Mouse (Mus musculus) embryonic facial prominence, embryonic 13.5 days (tissue): ENCODE measurements at regions not wholly inside any gene's neighbourhood (a gene's known extent, or its start where the extent isn't known, plus 50 kb on each side); places are given as distances from the start of the nearest gene placed in this dataset.
"Not testable (repeated sequence)": the region's sequence is repeated elsewhere in the genome, so short reads cannot be mapped to it uniquely, and the experiment has no call there.

Experiments used
- ATAC-seq: fragments of 200-750 bp; cut with Nextera tagmentation; 2 replicates; pipeline ENCODE4 v1.8.0; 2017; ENCODE audit warnings: low read depth; ENCODE audit not compliant: insufficient number of reproducible peaks, insufficient read depth, low FRiP score, low TSS enrichment
- H3K27ac ChIP-seq: fragments of 300-500 bp; sonication (generic); 2 replicates; pipeline ENCODE4 v1.5.1; 2015; ENCODE audit warnings: moderate library complexity, mild to moderate bottlenecking, inconsistent platforms
- H3K27me3 ChIP-seq: fragments of 300-500 bp; sonication (generic); 2 replicates; pipeline ENCODE4 v1.6.1; 2015; ENCODE audit warnings: mild to moderate bottlenecking, inconsistent platforms
- H3K36me3 ChIP-seq: fragments of 300-500 bp; sonication (generic); 2 replicates; pipeline ENCODE4 v1.6.1; 2015; ENCODE audit warnings: mild to moderate bottlenecking, inconsistent platforms
- H3K4me1 ChIP-seq: fragments of 300-500 bp; sonication (generic); 2 replicates; pipeline ENCODE4 v1.6.1; 2015; ENCODE audit warnings: inconsistent platforms
- H3K4me2 ChIP-seq: fragments of 300-500 bp; sonication (generic); 2 replicates; pipeline ENCODE4 v1.6.1; 2015; ENCODE audit warnings: moderate library complexity, mild to moderate bottlenecking, inconsistent platforms
- H3K4me3 ChIP-seq: fragments of 300-500 bp; sonication (generic); 2 replicates; pipeline ENCODE4 v1.5.1; 2015; ENCODE audit warnings: mild to moderate bottlenecking, inconsistent platforms
- H3K9ac ChIP-seq: fragments of 300-500 bp; sonication (generic); 2 replicates; pipeline ENCODE4 v1.6.1; 2015; ENCODE audit warnings: mild to moderate bottlenecking, inconsistent platforms
- H3K9me3 ChIP-seq: fragments of 300-500 bp; sonication (generic); 2 replicates; pipeline ENCODE4 v1.6.1; 2016; ENCODE audit warnings: inconsistent platforms
- WGBS: fragments of 180-500 bp; shearing (Covaris S2); methylation state at CpG from one replicate; pipeline ENCODE4 v1.1.7; 2015; ENCODE audit warnings: mixed read lengths; 5-methylcytosine and 5-hydroxymethylcytosine counted together

- no peak overlapping the region for H3K4me3 ChIP-seq
- WGBS: 26% methylated on average over 3 of the region's 3 CpGs
- H3K27me3 ChIP-seq: no peaks in the 10 kb centered on the region
- no peak overlapping the region for H3K4me2 ChIP-seq
- H3K9me3 ChIP-seq: no peaks in the 10 kb centered on the region
- ATAC-seq: no peak
- no peak overlapping the region for H3K9ac ChIP-seq
- H3K4me1 ChIP-seq: peaks cover 18% of the 10 kb centered on the region
- H3K36me3 ChIP-seq: no peaks in the 10 kb centered on the region
- H3K27ac ChIP-seq: no peak overlapping the region
These were observed 112.2 kb upstream of the Plxna2 start for GRCm38 (mm10) chr1:194505826-194506225.

GRCm38 (mm10) chr1:194504207-194504606 lies 113.8 kb upstream of the Plxna2 start:
- ATAC-seq: no peak; the same call in 1 of the 2 replicates
- H3K9ac ChIP-seq: no peak overlapping the region
- H3K9me3 ChIP-seq: no peaks in the 10 kb centered on the region
- H3K27ac ChIP-seq: no peak overlapping the region
- H3K4me1 ChIP-seq: peaks cover 22% of the 10 kb centered on the region
- H3K27me3 ChIP-seq: no peaks in the 10 kb centered on the region
- H3K4me3 ChIP-seq: no peak overlapping the region
- no peaks in the 10 kb centered on the region for H3K36me3 ChIP-seq
- H3K4me2 ChIP-seq: no peak overlapping the region

GRCm38 (mm10) chr1:194503517-194503916 lies 114.5 kb upstream of the Plxna2 start:
- no peak overlapping the region for H3K9ac ChIP-seq
- no peak overlapping the region for H3K4me2 ChIP-seq
- H3K36me3 ChIP-seq: no peaks in the 10 kb centered on the region
- no peaks in the 10 kb centered on the region for H3K9me3 ChIP-seq
- no peak overlapping the region for H3K4me3 ChIP-seq
- no peaks in the 10 kb centered on the region for H3K27me3 ChIP-seq
- H3K27ac ChIP-seq: no peak overlapping the region
- peaks cover 22% of the 10 kb centered on the region for H3K4me1 ChIP-seq
- no peak for ATAC-seq
- WGBS: 71% methylated on average over 3 of the region's 3 CpGs

- H3K9ac ChIP-seq: no peak overlapping the region
- 0 out of 2 replicates have a peak, but pooled peaks cover 4% of the 10 kb centered on the region for H3K4me1 ChIP-seq
These were observed 121.6 kb upstream of the Plxna2 start for GRCm38 (mm10) chr1:194496424-194496823.

GRCm38 (mm10) chr1:194491111-194491510 lies 126.9 kb upstream of the Plxna2 start:
- no peak for ATAC-seq

More at GRCm38 (mm10) chr1:194496424-194496823, 121.6 kb upstream of the Plxna2 start:
- no peaks in the 10 kb centered on the region for H3K36me3 ChIP-seq
- 75% methylated on average over 2 of the region's 2 CpGs for WGBS
- ATAC-seq: no peak
- H3K4me2 ChIP-seq: no peak overlapping the region
- no peak overlapping the region for H3K27ac ChIP-seq
- no peaks in the 10 kb centered on the region for H3K27me3 ChIP-seq
- H3K4me3 ChIP-seq: no peak overlapping the region
- no peaks in the 10 kb centered on the region for H3K9me3 ChIP-seq

GRCm38 (mm10) chr1:194488126-194488525 lies 129.9 kb upstream of the Plxna2 start:
- no peak overlapping the region for H3K4me2 ChIP-seq
- H3K9me3 ChIP-seq: no peaks in the 10 kb centered on the region
- 0 out of 2 replicates have a peak, but pooled peaks cover 2% of the 10 kb centered on the region for H3K4me1 ChIP-seq
- H3K36me3 ChIP-seq: no peaks in the 10 kb centered on the region
- H3K4me3 ChIP-seq: no peak overlapping the region
- H3K27ac ChIP-seq: no peak overlapping the region
- no peaks in the 10 kb centered on the region for H3K27me3 ChIP-seq
- no peak for ATAC-seq
- H3K9ac ChIP-seq: no peak overlapping the region

More at GRCm38 (mm10) chr1:194491111-194491510, 126.9 kb upstream of the Plxna2 start:
- Histone ChIP-seq H3K4me3 (no peak overlapping the region), H3K36me3 (no peaks in the 10 kb centered on the region), H3K4me2 (no peak overlapping the region), H3K9ac (no peak overlapping the region), H3K27ac (no peak overlapping the region), H3K27me3 (no peaks in the 10 kb centered on the region), H3K9me3 (no peaks in the 10 kb centered on the region), H3K4me1 (0 out of 2 replicates have a peak, but pooled peaks cover 2% of the 10 kb centered on the region)

- Histone ChIP-seq H3K36me3 (no peaks in the 10 kb centered on the region), H3K4me1 (no peaks in the 10 kb centered on the region), H3K4me3 (no peak overlapping the region), H3K9ac (no peak overlapping the region), H3K27ac (no peak overlapping the region), H3K9me3 (no peaks in the 10 kb centered on the region), H3K27me3 (no peaks in the 10 kb centered on the region), H3K4me2 (no peak overlapping the region)
- no peak for ATAC-seq
These were observed 135.3 kb upstream of the Plxna2 start for GRCm38 (mm10) chr1:194482717-194483059.

- H3K4me3 ChIP-seq: no peak overlapping the region
- no peak for ATAC-seq
- H3K4me2 ChIP-seq: no peak overlapping the region
- H3K27me3 ChIP-seq: no peaks in the 10 kb centered on the region
- H3K27ac ChIP-seq: no peak overlapping the region
- H3K36me3 ChIP-seq: no peaks in the 10 kb centered on the region
- H3K9ac ChIP-seq: no peak overlapping the region
- no peaks in the 10 kb centered on the region for H3K9me3 ChIP-seq
- H3K4me1 ChIP-seq: no peaks in the 10 kb centered on the region
- WGBS: 74% methylated on average over 6 of the region's 6 CpGs
These were observed 135.9 kb upstream of the Plxna2 start for GRCm38 (mm10) chr1:194482001-194482716.

- not testable (repeated sequence) for H3K36me3 ChIP-seq, H3K27ac ChIP-seq, ATAC-seq, H3K9ac ChIP-seq, H3K4me1 ChIP-seq, H3K4me2 ChIP-seq, H3K4me3 ChIP-seq, H3K9me3 ChIP-seq, H3K27me3 ChIP-seq
- WGBS: 91% methylated on average over 2 of the region's 2 CpGs
These were observed 146.7 kb upstream of the Plxna2 start for GRCm38 (mm10) chr1:194471281-194471680.

- WGBS: 94% methylated on average over 1 of the region's 1 CpGs
- Histone ChIP-seq H3K4me1 (no peaks in the 10 kb centered on the region), H3K9me3 (no peaks in the 10 kb centered on the region), H3K4me2 (no peak overlapping the region), H3K27ac (no peak overlapping the region), H3K36me3 (no peaks in the 10 kb centered on the region), H3K9ac (no peak overlapping the region), H3K4me3 (no peak overlapping the region), H3K27me3 (no peaks in the 10 kb centered on the region)
- ATAC-seq: no peak
These were observed 165.5 kb upstream of the Plxna2 start for GRCm38 (mm10) chr1:194452480-194452879.

- no peak overlapping the region for H3K4me3 ChIP-seq
- H3K9ac ChIP-seq: no peak overlapping the region
- no peaks in the 10 kb centered on the region for H3K27me3 ChIP-seq
- 96% methylated on average over 1 of the region's 1 CpGs for WGBS
- H3K9me3 ChIP-seq: no peaks in the 10 kb centered on the region
- peaks cover 3% of the 10 kb centered on the region; the same call in 1 of the 2 replicates for H3K4me1 ChIP-seq
- H3K36me3 ChIP-seq: no peaks in the 10 kb centered on the region
- no peak overlapping the region for H3K27ac ChIP-seq
- H3K4me2 ChIP-seq: no peak overlapping the region
- no peak for ATAC-seq
These were observed 174.3 kb upstream of the Plxna2 start for GRCm38 (mm10) chr1:194443681-194444080.

GRCm38 (mm10) chr1:194437301-194437700 lies 180.7 kb upstream of the Plxna2 start:
- no peak overlapping the region for H3K4me2 ChIP-seq
- H3K36me3 ChIP-seq: no peaks in the 10 kb centered on the region
- no peak overlapping the region for H3K27ac ChIP-seq
- H3K9me3 ChIP-seq: no peaks in the 10 kb centered on the region
- no peak overlapping the region for H3K4me3 ChIP-seq
- H3K4me1 ChIP-seq: peaks cover 3% of the 10 kb centered on the region; the same call in 1 of the 2 replicates
- H3K27me3 ChIP-seq: no peaks in the 10 kb centered on the region
- 80% methylated on average over 5 of the region's 5 CpGs for whole genome bisulfite sequencing
- no peak for ATAC-seq
- no peak overlapping the region for H3K9ac ChIP-seq
